Mouse (Mus musculus) heart, postnatal 36 days (tissue): ENCODE data around the gene Ccdc92. TPM values are rescaled to one million over a fixed set of nuclear protein-coding genes. Genes with fewer than 3 reads are reported as not detected.

Experiments used
- DNase-seq, 2 experiments: peaks; one replicate each; pipeline ENCODE4 v3.0.0; 2021 to 2022
- intact Hi-C: fragments of 180-260 bp; cut with DNase I; formaldehyde crosslinking; loops from one replicate; pipeline ENCODE4 v1.15.1; 2025
- total RNA-seq, 2 experiments: library from RNA; stranded (reverse); gene quantifications; 2 replicates each; pipeline ENCODE4 v1.2.3; 2021

Gene Ccdc92
- total RNA-seq, 2 experiments from 2014 or later, result 0.73 to 1.2 TPM

DNA sequence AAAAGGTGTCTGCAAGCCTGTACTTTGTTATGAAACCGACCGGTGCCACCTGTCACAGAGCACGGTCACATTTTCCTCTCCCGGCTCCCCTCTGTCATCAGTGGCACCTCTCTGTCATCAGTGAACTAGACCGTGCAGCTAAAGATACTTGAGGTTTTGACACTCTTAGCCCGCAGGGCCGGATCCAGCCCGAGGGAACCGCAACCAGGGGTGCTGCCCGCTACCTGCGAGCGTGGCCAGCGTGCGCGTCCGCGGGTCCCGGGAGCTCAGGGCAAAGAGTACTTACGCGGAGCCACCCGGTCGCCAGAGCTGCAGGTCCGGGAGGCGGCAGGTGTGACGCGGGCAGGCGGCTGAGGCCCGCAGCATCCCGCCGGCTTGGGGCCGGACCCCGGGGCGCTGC lies 761 bp downstream of the Ccdc92 start:
- peak; percentile 8 to 18 for DNase-seq
- intact Hi-C loops, result loop anchor here (5.0 kb wide), 2 partner anchors 239 to 429 kb away; no protein-coding TSS in a partner anchor

DNA sequence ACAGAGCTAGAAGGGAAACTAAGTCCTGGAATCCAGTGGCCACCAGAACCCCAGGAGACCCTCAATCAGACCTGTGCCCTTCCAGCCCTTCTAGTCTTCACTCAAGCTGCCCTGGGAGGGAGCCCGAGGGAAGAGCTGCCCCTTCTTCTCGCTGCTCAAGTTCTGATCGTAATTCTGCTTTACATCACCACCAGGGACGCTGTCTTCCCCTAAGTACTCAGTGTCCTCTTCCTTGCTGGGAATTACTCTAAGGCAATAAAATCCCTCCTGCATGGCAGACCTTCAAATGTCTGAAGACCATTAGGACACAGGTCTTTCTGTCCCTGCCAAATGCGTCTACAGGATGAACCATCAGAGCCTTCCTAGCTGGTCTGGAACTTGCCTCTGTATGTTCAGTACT lies 2.2 kb downstream of the Ccdc92 start:
- DNase-seq, result no peak
- intact Hi-C loops, result loop anchor here (5.0 kb wide), 2 partner anchors 238 to 428 kb away; no protein-coding TSS in a partner anchor

DNA sequence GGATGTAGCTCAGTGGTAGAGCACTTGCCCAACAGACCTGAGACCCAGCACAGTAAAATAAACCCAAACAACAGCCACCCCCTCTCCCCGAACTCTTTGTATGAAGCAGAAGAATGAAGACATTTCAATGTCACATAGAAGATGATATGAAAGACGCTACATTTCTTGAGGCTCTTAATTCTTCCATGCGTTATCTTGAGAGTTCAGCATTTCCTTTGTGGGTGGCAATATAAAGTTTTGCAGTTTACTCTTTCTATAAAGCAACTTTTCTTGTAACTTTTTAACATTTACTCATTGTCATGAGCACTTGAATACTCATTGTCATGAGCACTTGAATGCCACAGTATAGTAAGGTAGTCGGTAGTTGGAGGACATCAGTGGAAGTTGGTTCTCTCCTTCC lies 8.0 kb downstream of the Ccdc92 start:
- intact Hi-C loops, result no loop called here
- DNase-seq, result no peak

DNA sequence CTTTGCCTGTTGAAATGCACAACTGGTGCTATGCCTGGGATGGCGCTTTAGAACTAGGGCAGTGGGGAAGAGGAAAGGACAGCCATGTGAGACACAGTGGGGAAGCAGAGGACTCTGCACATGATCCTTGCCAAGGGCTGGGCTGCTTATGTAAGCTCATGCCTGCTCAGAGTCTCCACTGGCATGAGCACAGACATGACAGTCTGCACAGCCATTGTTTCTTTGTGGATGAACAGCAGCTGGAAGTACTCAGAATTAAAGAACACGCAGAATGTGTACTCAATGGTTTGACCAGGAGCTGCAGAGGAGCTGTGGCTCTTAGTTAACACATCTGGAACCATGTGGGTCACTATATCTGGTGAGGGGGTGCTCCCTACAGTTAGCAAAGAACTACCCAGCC lies 9.1 kb downstream of the Ccdc92 start:
- intact Hi-C loops, result no loop called here
- no peak for DNase-seq

DNA sequence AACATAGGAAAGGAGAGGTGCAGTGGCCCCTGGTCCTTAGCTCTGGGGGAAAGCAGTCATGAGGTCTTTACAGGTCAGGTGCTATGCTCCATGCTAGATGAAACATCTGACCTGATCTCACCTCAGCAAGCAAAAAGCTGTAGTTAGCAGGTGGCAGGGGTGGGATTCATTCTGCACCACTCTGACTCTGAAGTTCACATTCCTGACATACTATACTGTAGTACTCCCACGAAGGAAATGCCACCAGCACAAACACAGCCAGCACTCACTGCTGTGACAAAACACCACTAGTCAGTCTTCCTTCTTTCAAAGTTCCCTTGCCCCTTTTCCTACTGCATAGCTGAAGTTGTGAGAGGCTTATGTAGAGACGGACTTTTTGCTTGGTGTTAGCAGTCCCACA lies 9.9 kb downstream of the Ccdc92 start:
- intact Hi-C loops, result no loop called here
- DNase-seq, result no peak

DNA sequence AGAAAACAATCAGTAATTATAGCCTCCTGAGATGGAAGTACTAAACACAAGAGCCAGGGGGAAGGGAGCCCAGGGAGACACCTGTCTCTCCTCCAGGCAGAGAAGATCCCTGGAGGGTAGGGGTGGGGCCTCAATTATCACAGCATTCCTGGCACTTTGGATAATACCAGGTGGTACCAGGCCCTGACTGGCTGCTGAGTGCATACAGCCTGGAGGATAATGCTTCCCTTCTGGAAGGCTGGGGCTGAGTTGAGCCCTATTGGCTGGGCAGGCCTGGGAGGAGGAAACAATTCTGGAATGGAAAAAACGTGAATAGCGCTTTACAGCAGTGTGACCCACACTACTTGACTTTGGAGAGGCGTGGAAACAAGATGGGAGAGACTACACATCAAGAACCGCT lies 10.7 kb downstream of the Ccdc92 start:
- intact Hi-C loops, result no loop called here
- no peak for DNase-seq

DNA sequence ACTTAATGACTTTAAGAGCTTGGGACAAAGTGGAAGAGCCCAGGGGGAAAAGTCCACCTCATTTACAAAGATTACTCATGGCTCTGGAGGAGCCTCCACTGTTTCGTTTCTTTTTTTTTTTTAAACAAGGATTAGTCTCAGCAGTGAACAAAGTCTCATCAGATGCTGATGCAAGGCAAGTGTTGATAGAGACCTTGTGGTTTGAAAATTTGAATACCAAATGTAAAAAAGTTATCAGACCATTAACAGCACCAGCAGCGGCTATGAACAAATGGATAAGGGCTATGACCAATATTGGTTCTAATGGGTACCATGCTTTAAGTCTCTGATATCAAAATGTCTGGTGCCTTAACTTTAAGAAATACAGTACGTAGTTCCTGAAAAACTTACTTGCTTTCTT lies 13.2 kb downstream of the Ccdc92 start:
- DNase-seq, result no peak
- intact Hi-C loops, result no loop called here

DNA sequence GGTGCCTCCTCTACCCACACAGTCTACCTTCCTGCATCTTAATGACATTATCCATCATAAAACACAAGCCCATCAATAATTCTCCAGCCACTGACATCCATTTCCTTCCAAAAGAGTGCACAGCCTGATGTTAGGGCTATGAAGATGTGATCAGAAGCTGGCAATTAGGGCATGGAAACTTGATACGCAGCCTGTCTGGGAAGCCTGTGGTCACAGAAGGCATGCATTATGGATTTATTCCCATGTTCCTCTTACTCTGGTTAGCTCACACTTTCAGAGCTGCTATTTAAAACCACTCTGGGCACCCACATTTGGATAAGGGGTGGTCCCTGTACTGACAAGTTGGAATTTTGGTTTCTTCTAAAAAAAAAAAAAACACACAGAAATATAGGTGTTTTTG lies 15.2 kb downstream of the Ccdc92 start:
- intact Hi-C loops, result no loop called here
- no peak for DNase-seq

DNA sequence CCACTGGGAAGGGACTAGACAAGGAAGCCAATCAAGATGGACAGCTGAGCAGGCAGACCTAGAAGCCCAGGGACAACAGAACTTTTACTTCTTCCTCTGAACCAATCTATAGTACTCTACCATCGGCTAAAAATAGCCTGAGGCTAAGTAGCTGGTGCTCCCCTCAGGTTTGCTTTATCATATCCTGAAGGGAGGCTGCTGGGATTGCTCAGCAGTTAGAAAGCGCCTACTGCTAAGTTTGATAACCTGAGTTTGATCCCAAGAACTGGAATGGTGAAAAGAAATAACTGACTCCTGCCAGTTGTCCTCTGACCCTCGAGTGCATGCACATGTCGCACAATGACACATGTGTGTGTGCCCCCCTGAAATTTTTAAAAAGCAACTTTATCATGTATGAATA lies 17.3 kb downstream of the Ccdc92 start:
- DNase-seq, result no peak
- intact Hi-C loops, result no loop called here

DNA sequence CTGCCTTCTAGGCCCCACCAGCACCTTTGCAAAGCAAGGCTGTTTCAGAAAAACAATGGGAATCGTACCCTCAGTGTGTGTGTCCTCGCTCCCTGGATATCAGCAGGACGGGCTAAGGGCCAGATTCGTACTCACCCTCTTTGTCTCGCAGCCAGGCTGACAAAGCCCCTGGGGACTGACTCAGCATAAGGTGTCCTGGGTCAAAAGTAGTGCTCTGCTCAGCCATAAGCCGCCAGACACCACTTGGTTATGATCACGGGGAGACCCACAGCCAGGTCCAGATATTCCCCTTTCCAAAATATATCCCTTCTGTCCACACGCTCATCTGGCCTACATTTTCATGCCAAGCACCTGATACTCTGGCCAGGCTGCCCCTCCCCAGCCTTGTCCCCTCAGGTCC lies 18.8 kb downstream of the Ccdc92 start:
- peak; percentile 13 to 43 for DNase-seq
- intact Hi-C loops, result no loop called here

DNA sequence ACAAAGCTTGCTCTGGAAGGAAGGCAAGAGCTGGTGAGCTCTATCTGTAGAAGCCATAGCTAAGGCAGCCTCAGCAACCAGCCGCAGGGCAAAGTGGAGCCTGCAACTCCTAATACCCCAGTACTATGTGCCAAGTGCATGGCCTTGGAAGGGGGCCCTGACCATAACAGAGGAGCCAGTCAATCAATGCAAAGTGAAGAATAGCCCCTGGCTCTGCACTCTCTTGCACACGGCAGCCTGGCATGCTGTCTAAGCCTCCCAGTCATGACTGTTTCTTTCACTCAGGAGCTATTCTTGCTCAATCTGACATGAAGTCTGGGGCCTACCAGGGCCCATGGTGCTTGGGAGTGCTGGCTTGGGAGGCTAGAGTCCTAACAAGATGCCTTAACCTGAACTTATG lies 21.6 kb downstream of the Ccdc92 start:
- intact Hi-C loops, result no loop called here
- DNase-seq, result no peak

DNA sequence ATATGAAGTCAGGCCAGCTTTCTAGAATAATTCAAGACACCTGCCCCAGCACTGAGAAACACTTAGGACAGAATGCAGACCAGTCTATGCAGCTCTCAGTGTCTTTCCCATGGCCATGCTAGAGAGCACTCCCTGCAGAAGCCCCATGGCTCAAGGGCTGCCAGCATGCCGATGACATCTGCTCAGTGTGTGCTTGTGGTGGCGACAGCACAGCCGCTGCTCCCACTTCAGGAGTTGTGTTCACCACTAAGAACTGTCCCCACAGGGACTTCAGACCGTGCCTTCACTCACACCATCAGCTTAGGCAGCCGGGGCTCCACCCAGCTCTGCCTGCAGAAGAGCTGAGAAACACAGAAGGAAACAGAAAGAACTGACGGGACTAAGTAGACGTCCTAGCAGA lies 22.0 kb downstream of the Ccdc92 start:
- no peak for DNase-seq
- intact Hi-C loops, result no loop called here

DNA sequence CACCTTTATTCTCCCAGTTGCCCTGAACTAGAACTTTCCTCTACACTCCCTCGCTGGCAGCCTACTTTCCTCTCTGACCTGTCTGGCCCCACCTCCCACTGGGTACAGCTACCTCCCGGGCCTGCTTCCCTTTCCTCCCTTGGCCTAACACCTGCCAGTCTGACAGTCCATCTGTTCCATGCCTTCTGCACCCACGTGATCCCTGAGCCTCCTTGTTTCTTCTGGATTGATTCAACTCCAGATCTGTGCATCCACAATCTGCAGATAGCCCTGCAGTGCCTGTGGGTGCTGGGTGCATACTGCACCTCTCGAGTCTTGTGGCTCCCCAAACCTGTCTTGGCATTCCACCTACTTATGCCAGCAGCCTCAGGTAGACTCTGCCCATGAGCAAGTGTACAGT lies 25.6 kb downstream of the Ccdc92 start:
- intact Hi-C loops, result no loop called here
- no peak for DNase-seq

DNA sequence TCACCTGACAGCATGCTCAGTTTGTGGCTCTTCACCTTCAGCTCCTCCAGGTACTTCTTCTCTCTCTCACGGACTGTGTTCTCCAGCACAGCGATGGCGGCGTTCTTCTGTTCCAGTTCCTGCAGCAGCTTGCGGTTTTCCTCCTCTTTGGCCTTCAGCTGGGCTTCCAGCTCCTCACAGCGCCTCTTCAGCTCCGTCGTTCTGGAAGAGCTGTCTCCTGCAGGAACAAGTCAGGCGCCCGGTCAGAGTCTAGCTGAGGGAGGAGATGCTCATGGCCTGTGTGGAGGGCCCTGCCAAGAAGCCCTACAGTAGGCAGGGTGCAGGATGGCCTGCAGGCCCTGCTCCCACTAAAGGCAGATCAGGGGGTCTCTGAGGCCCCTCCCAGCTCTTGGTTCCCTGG lies 26.1 kb downstream of the Ccdc92 start:
- intact Hi-C loops, result no loop called here
- no peak for DNase-seq

DNA sequence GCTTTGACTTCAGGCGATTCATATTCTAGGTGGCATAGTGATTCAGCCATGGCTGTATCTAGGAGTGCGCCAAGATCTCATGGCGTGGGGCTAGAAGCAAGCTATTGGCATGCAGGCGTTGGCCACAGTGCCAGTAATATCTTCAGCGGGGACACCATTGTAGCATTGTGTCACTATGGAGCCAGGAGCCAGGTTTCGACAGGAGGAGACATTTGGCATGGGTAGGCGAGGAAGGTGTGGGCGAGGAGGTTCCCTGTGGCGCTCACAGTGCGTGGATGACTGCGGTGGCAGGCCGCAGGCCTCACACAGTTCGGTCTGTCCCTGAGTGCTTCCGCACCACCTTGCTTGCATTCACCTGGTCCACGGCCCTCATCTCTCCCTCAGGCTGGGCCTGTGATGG lies 27.0 kb downstream of the Ccdc92 start:
- intact Hi-C loops, result no loop called here
- no peak for DNase-seq

DNA sequence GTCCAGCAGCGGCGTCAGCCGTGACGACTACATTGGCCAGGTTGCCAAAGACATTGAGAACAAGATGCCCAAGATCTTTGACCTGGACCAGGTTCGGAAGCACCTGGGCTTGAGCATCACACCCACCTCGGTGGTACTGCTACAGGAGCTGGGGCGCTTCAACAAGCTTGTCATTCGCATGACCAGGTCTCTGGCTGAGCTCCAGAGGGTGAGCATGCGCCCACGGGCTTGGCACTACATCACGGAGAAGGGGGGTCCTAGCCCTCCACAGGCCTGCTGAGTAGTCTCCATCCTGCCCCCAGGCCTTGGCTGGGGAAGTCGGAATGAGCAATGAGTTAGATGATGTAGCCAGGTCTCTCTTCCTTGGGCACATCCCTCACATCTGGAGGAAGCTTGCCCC lies 31.9 kb downstream of the Ccdc92 start:
- DNase-seq, result no peak
- intact Hi-C loops, result no loop called here

DNA sequence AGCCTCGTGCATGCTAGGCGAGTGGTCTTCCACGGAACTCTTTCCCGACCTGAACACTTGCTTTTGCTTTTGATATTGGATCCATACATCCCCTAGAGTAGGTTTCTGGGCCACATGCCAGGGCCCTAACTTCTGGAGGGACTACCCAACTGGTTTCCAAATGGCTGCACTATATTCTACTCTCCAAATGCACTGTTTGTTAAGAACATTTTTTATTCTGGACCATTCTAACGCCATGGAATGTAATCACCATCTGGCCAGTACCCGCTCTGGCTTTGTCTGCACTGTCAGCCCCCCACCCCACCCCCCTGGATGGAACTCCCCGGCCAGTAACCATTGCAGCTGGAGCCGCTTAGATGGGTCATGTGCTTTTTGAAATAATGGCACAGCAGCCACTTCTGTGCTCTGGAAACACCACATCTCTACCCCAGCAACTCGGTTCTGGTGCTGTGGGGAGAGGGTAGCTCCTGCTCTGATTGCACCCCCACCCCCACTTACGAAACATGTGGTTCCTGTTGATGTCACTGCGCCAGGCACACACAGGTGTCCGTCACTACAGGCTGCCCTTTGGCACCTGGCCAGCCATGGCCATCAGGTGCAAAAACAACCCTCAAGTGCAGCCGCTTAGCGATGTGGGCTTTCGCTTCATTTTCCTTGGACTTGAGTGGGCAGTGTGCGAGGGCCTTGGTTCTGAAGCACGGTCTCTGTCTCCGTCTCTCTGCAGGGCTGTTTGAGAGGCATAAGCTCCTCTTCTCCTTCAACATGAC lies 39.9 kb downstream of the Ccdc92 start:
- DNase-seq, result no peak
- intact Hi-C loops, result no loop called here

DNA sequence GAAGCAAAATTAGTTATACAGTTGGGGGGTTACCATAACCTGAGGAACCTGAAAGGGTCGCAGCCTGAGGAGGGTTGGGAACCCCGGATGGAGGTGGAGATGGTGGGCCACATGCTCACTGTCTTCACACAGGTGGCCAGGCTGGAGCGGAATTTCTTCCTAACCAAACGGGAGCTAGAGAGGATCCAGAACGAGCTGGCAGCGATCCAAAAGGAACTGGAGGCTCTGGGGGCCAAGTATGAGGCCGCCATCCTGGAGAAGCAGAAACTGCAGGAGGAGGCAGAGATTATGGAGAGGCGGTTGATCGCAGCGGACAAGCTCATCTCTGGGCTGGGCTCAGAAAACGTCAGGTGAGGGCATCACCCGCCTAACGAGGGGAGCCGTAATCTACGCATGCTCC lies 45.2 kb downstream of the Ccdc92 start:
- no peak for DNase-seq
- intact Hi-C loops, result no loop called here

DNA sequence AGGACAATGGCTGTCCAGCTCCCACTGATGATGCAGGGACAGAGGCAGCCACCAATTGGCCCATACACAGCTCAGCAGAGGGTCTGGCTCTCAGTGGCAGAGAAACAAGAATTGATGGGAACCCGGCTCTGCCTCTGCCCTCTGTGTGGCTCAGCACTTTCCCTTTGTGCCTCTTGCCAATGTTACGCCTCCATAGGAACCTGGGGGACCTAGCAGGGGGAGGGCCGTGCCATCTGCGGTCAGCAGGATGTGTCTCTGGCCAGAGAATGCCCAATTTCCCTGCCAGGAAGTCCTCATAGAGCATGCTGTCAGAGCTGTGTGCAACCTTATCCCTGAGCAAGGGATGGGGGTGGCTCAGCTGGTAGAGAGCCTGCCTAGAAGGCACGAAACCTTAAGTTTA lies 47.4 kb downstream of the Ccdc92 start:
- DNase-seq, result no peak
- intact Hi-C loops, result no loop called here

DNA sequence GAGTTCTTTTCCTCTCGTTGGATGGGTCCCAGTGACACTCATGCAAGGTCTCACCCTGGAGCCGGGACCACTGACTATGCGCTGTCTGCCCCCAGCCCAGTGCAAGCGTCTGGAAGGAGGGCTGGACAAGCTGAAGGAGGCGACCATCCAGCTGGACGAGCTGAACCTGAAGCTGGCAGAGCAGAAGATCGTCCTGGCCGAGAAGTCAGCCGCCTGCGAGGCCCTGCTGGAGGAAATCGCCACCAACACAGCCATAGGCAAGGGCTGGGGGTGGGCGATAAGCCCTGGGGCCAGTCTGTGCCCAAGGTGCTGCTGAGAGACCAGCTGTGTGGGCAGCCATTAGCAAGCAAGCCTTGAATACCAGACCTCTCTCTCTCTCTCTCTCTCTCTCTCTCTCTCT lies 49.8 kb downstream of the Ccdc92 start:
- no peak for DNase-seq
- intact Hi-C loops, result no loop called here

DNA sequence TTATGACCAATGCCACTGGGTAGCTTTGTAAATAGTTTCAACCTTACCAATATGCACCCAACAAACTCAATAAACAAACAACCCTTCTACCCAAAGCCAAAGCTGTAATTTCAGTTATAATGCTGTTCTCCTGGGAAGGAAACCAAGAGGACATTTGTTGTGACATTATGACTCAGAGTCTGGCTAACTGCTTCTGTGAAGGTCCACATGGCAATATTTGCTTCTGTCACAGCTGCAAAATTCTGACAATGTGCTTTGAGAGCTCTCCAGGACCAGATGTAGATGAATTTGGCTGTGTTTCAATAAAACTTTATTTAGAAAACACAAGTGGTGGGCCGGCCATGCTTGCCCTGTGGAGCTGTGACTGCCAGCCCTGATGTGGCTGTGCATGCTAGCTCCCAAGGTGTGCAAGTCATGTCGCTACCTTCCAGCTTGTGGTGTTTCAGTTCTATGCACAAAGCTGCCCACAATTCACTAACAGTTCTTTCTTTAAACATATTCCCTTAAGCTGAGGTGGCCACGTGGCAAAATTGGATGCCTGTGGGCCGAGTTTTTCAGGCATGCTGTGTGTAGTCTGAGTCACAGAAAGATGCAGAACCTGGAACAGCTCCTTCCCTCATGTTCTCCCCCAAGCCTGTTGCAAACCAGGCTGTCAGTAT lies 52.4 kb downstream of the Ccdc92 start:
- DNase-seq, result peak; percentile 11 to 29
- intact Hi-C loops, result no loop called here

DNA sequence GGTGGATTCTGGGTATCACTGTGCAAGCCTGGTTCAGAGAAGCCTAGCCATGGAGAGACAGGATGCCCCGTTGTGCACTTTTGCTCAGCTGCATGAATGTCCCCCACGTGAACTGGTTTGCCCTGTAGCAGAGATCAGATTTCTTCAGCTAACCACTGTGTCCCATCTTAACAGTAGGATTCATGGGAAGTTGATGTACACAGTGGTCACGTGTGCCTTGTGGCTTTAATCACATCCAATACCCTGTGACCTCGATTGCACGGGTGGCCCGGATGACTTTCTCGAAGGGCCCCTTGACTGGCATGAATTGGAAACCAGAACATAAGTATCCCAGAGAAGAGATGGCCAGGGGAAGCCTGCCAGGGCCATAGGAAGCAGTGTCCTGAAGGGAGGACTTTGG lies 70.1 kb downstream of the Ccdc92 start:
- no peak for DNase-seq
- intact Hi-C loops, result no loop called here

DNA sequence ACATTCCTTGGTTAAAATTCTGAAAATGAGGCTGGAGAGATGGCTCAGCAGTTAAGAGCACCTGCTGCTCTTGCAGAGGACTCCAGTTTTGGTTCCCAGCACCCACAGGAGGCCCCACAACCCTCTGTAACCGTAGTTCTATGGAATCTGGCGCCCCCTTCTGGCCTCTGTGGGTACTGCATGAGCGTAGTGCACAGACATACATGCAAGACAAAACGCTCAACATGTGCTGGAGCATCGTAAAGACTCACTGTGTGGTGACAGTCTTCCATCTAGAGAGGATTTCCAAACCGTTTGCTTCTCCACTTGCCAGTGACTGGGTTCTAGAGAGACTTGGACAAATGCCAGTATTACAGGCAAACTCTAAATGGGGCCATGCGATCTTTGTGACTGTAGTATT lies 76.6 kb downstream of the Ccdc92 start:
- intact Hi-C loops, result no loop called here
- DNase-seq, result no peak
